Mouse (Mus musculus): ENCODE measurements around the gene Srpk2. TPM values are rescaled to one million over a fixed set of nuclear protein-coding genes. Genes with fewer than 3 reads are reported as not detected.

Srpk2 gene
- polyA plus RNA-seq, 1 experiment from 2014 or later: 101 TPM

DNA sequence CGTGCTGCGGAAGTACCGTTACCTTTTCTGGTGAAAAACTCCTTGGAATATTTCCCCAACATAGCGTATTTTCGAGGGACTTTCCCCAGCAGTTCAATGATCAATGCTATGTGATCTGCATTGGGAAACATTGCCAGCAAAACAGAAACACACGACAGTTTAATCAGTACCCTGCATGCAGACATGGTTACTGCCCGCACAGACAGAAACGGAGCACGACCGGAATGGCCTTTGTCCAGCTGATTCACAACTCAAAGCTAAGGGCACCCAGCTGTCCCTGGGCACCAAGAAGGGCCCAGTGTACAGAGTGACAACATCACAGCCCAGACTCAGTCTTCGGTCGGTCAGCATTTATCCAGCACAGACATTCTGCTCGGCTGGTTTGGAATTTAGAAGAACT is 170.9 kb downstream of the Srpk2 start:
- Histone ChIP-seq H3K4me2 (no peak overlapping the region), H3K9me3 (replicated peaks) (no peaks in the 10 kb centered on the region), H3K4me1 (peaks cover under 1% of the 10 kb centered on the region), H3K4me3 (replicated peaks) (no peak overlapping the region), H3K27me3 (replicated peaks) (no peaks in the 10 kb centered on the region), H3K36me3 (peaks cover 35% of the 10 kb centered on the region), H3K9ac (replicated peaks) (no peak overlapping the region), H3K27ac (replicated peaks) (no peak overlapping the region)
- no peak for ATAC-seq (ENCODE audit: low FRiP score)
- WGBS: 93% methylated on average over 13 of the region's 13 CpGs

DNA sequence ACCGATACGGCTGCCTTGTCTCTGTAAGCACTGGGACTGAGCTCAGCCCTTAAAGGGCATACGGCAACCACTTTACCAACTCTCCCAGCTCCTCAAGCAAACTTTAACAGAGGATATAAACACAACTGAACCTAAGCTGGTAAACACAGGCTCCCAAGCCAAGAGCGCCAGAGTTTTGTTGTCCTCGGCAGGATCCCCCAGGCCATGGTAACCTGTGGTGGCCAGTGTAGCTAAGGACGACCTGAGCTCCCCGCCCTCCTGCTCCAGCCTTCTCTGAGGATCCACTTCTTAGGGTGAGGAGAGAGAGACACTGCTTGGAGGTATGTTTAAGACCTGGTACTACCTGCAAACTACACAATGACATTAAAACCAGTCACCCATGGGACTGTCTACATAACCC is 171.9 kb downstream of the Srpk2 start:
- 91% methylated on average over 7 of the region's 7 CpGs for WGBS
- peaks cover 35% of the 10 kb centered on the region for H3K36me3 ChIP-seq
- H3K4me3 ChIP-seq (replicated peaks): no peak overlapping the region
- no peak overlapping the region for H3K9ac ChIP-seq (replicated peaks)
- no peak for ATAC-seq (ENCODE audit: low FRiP score)
- H3K4me1 ChIP-seq: no peaks in the 10 kb centered on the region
- H3K9me3 ChIP-seq (replicated peaks): no peaks in the 10 kb centered on the region
- H3K27ac ChIP-seq (replicated peaks): no peak overlapping the region
- H3K4me2 ChIP-seq: no peak overlapping the region
- no peaks in the 10 kb centered on the region for H3K27me3 ChIP-seq (replicated peaks)

DNA sequence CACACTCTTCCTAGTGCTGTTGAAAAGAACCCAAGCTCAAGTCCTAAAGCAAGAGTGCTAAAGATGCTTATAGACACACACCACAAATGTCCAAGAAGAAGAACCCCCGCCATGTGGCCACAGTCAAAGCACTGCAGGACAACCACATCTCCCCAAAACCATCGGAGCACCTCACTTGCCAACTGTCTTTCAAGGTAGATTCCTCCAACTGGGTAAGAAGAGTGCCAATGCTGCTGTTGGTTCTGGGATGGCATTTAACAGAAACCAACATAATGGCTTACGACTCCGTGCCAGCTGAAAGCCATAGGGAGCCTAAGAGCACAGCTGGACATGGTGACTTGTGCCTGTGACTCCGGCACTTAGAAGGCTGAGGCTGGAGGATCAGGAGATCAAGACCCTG is 173.0 kb downstream of the Srpk2 start:
- WGBS: 87% methylated on average over 5 of the region's 5 CpGs
- no peak overlapping the region for H3K9ac ChIP-seq (replicated peaks)
- H3K9me3 ChIP-seq (replicated peaks): no peaks in the 10 kb centered on the region
- no peaks in the 10 kb centered on the region for H3K4me1 ChIP-seq
- no peak for ATAC-seq (ENCODE audit: low FRiP score)
- no peak overlapping the region for H3K4me2 ChIP-seq
- H3K27me3 ChIP-seq (replicated peaks): no peaks in the 10 kb centered on the region
- no peak overlapping the region for H3K27ac ChIP-seq (replicated peaks)
- H3K4me3 ChIP-seq (replicated peaks): no peak overlapping the region
- peaks cover 38% of the 10 kb centered on the region for H3K36me3 ChIP-seq

DNA sequence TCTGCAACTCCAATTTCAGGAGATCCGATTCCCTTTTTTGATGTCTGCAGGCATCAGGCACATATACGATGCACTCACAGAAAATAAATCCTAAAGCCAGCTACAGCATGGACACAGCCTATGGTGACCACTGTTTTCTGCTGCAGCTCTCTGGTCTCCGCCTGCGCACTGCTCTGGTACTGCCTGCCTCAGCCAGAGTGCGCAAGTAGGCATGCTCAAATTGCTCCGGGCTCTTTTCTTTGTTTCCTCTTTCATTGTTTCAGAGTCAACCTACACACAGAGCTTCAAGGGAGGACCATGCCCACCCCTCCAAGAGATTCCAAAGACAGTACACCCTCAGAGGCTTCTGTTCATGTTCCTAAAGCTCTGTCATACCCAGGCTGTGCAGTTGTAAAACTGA is 175.8 kb downstream of the Srpk2 start:
- Histone ChIP-seq H3K4me3 (replicated peaks) (no peak overlapping the region), H3K4me2 (no peak overlapping the region), H3K9me3 (replicated peaks) (no peaks in the 10 kb centered on the region), H3K27me3 (replicated peaks) (no peaks in the 10 kb centered on the region), H3K4me1 (no peaks in the 10 kb centered on the region), H3K9ac (replicated peaks) (no peak overlapping the region), H3K36me3 (peaks cover 30% of the 10 kb centered on the region), H3K27ac (replicated peaks) (no peak overlapping the region)
- ATAC-seq (ENCODE audit: low FRiP score): peak; percentile 55; the same call in 1 of the 2 replicates
- WGBS: 68% methylated on average over 6 of the region's 6 CpGs

DNA sequence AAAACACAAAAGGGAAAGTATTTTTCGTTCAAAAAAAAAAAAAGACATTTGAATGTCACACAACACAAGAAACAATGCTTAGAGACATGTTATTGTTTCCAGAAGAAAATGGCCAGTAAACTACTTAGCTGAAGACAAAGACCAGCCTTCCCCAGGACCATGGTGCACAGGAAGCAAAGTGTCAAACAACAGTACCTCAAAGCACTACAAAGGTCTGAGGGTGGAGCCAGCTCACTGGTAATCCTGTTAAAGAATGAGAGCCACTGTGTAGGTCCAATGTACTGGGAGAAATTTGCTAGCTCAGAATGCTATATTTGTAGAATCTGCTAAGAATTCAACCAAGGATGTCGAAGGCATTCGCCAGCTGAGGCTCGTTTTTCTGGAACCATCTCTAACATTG is 177.2 kb downstream of the Srpk2 start:
- Histone ChIP-seq H3K27ac (replicated peaks) (peak overlapping the region; percentile 7; the same call in 1 of the 2 replicates), H3K4me1 (no peaks in the 10 kb centered on the region), H3K27me3 (replicated peaks) (no peaks in the 10 kb centered on the region), H3K4me3 (replicated peaks) (no peak overlapping the region), H3K9me3 (replicated peaks) (no peaks in the 10 kb centered on the region), H3K36me3 (peaks cover 27% of the 10 kb centered on the region), H3K9ac (replicated peaks) (no peak overlapping the region), H3K4me2 (no peak overlapping the region)
- no peak for ATAC-seq (ENCODE audit: low FRiP score)
- WGBS: 81% methylated on average over 4 of the region's 4 CpGs

DNA sequence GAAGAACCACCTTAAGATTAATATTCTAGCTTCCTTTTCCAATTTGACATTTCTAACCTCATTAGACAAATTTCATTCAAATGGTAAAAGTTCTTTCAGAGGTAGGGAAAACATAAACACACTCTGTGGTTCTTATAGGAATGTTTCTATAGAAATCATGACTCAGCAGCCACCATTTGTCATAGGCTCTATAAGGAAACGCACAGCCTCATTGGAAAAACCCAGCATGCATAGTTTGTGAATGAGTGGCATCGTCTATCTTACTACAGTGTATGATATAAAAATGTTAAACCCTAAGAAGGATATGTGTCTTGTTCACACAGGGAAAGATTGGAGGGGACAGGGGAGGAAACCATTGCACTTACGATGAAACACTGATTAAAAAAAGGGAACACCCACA is 178.8 kb downstream of the Srpk2 start:
- Histone ChIP-seq H3K9me3 (replicated peaks) (no peaks in the 10 kb centered on the region), H3K9ac (replicated peaks) (no peak overlapping the region), H3K4me2 (no peak overlapping the region), H3K4me3 (replicated peaks) (no peak overlapping the region), H3K4me1 (no peaks in the 10 kb centered on the region), H3K27ac (replicated peaks) (no peak overlapping the region), H3K27me3 (replicated peaks) (no peaks in the 10 kb centered on the region), H3K36me3 (peaks cover 42% of the 10 kb centered on the region)
- ATAC-seq (ENCODE audit: low FRiP score): no peak
- WGBS: 76% methylated on average over 3 of the region's 3 CpGs

DNA sequence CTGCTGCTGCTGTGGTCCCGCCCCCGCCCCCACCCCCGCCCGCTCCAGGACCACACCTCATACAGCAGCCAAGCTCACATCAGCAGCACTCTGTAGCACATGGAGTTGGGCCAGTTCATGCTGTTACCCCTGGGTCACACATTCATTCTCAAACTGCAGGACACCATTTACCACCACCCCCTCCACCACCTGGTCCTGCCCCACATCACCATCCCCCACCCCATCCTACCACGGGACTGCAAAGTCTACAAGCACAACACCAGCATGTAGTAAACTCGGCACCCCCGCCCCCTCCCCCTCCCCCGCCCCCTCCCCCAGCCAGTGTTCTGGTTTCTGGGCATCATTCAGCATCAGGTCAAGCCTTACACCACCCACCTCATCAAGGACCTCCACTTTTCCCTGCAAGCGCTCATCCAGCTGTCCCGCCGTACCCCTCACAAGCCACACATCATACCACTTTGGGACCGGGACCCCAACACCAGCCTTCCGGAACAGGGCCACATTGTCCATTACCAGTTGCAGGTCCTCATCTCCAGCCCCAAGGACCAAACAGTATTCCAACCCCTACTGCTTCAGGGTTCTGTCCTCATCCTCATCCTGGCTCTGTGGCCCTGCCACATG is 182.0 kb downstream of the Srpk2 start:
- 72% methylated on average over 11 of the region's 13 CpGs for WGBS

DNA sequence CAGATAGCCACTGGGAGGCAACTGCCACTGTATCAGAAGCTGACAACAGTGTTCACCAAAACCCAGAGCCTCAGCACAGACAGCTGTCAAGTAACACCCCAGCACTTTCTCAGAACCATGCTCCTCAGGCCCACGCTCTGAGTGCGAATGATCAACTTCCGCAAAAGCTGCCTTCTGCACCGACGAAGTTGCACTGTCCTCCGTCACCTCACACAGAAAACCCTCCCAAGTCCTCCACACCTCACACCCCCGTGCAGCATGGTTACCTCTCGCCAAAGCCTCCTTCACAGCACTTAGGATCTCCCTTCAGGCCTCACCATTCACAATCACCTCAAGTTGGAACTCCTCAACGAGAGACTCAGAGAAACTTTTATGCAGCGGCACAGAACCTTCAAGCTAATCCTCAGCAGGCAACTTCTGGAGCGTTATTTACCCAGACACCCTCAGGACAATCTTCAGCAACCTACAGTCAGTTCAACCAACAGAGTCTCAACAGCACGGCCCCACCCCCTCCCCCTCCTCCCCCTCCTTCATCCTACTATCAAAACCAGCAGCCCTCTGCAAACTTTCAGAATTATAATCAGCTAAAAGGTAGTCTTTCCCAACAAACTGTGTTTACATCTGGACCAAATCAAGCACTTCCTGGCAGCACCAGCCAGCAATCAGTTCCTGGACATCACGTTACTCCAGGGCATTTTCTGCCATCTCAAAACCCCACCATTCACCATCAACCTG is 182.7 kb downstream of the Srpk2 start:
- H3K9ac ChIP-seq (replicated peaks): no peak overlapping the region
- H3K36me3 ChIP-seq: peaks cover 67% of the 10 kb centered on the region
- H3K9me3 ChIP-seq (replicated peaks): no peaks in the 10 kb centered on the region
- ATAC-seq (ENCODE audit: low FRiP score): no peak
- no peak overlapping the region for H3K4me2 ChIP-seq
- whole genome bisulfite sequencing: 81% methylated on average over 13 of the region's 13 CpGs
- H3K4me1 ChIP-seq: no peaks in the 10 kb centered on the region
- H3K4me3 ChIP-seq (replicated peaks): no peak overlapping the region
- H3K27ac ChIP-seq (replicated peaks): no peak overlapping the region
- H3K27me3 ChIP-seq (replicated peaks): no peaks in the 10 kb centered on the region

More for the DNA sequence above, 182.0 kb downstream of the Srpk2 start:
- peak; percentile 36; the same call in 1 of the 2 replicates for ATAC-seq (ENCODE audit: low FRiP score)
- Histone ChIP-seq H3K9ac (replicated peaks) (no peak overlapping the region), H3K4me3 (replicated peaks) (no peak overlapping the region), H3K27me3 (replicated peaks) (no peaks in the 10 kb centered on the region), H3K4me2 (no peak overlapping the region), H3K9me3 (replicated peaks) (no peaks in the 10 kb centered on the region), H3K36me3 (peaks cover 62% of the 10 kb centered on the region), H3K4me1 (no peaks in the 10 kb centered on the region), H3K27ac (replicated peaks) (no peak overlapping the region)

DNA sequence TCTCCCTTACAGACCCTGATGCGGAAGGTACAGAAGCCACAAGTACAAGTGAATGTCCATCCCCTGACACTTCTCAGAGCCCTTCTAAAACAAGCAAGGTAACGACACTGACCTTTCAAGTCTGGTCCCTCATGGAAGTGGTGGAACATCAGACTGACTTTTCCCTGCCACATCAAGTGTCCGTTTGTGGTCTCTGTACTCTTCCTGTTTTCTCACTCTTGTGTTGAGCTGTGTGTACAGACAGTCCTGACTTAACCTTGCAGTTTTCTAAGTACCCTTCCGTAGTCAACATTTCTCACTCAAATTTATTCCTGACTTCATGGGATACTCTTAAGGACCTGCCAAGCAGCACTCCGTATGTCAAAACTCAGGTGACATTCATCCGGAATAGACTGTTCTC is 183.7 kb downstream of the Srpk2 start:
- WGBS: 93% methylated on average over 6 of the region's 6 CpGs
- no peak overlapping the region for H3K4me3 ChIP-seq (replicated peaks)
- H3K9me3 ChIP-seq (replicated peaks): no peaks in the 10 kb centered on the region
- H3K9ac ChIP-seq (replicated peaks): no peak overlapping the region
- H3K4me2 ChIP-seq: no peak overlapping the region
- H3K4me1 ChIP-seq: no peaks in the 10 kb centered on the region
- ATAC-seq (ENCODE audit: low FRiP score): no peak
- H3K36me3 ChIP-seq: peaks cover 69% of the 10 kb centered on the region
- H3K27me3 ChIP-seq (replicated peaks): no peaks in the 10 kb centered on the region
- 0 out of 2 replicates have a peak overlapping the region, but pooled peaks have one; percentile 2 for H3K27ac ChIP-seq (replicated peaks)

DNA sequence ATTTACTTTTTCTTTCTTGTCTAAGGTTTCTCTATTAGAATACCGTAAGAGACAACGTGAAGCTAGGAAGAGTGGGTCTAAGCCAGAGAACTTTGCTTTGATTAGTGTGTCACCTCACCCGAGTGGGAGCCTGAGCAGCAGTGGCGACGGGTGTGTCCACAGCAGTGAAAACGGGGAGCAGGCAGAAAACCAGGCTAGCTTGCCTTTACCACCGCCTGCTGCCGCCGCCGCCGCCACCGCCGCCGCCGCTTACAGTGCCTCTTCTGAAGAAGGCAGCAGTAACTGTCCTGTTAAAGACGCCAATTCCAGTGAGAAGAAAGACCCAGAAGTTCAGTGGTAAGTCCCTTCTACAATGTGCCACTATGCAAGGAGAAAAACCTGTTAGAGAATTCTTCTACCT is 185.2 kb downstream of the Srpk2 start:
- ATAC-seq (ENCODE audit: low FRiP score): no peak
- H3K9ac ChIP-seq (replicated peaks): no peak overlapping the region
- no peaks in the 10 kb centered on the region for H3K4me1 ChIP-seq
- H3K4me3 ChIP-seq (replicated peaks): no peak overlapping the region
- WGBS: 94% methylated on average over 16 of the region's 16 CpGs
- no peaks in the 10 kb centered on the region for H3K9me3 ChIP-seq (replicated peaks)
- no peak overlapping the region for H3K4me2 ChIP-seq
- peaks cover 74% of the 10 kb centered on the region for H3K36me3 ChIP-seq
- peak overlapping the region; percentile 11; the same call in 1 of the 2 replicates for H3K27ac ChIP-seq (replicated peaks)
- no peaks in the 10 kb centered on the region for H3K27me3 ChIP-seq (replicated peaks)

DNA sequence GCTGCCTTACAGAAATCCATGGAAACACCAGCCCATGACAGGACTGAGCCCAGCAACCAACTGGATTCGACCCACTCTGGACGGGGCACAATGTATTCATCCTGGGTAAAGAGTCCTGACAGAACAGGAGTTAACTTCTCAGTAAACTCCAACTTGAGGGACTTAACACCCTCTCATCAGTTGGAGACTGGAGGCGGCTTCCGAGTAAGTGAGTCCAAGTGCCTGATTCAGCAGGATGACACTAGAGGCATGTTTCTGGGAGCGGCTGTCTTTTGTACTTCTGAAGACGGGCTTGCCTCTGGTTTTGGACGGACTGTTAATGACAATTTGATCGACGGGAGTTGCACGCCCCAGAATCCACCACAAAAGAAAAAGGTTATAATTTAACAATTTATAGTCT is 186.5 kb downstream of the Srpk2 start:
- no peaks in the 10 kb centered on the region for H3K27me3 ChIP-seq (replicated peaks)
- no peaks in the 10 kb centered on the region for H3K4me1 ChIP-seq
- no peaks in the 10 kb centered on the region for H3K9me3 ChIP-seq (replicated peaks)
- H3K27ac ChIP-seq (replicated peaks): no peak overlapping the region
- 83% methylated on average over 10 of the region's 10 CpGs for WGBS
- no peak overlapping the region for H3K4me3 ChIP-seq (replicated peaks)
- H3K9ac ChIP-seq (replicated peaks): no peak overlapping the region
- ATAC-seq (ENCODE audit: low FRiP score): no peak
- no peak overlapping the region for H3K4me2 ChIP-seq
- H3K36me3 ChIP-seq: peaks cover 79% of the 10 kb centered on the region

DNA sequence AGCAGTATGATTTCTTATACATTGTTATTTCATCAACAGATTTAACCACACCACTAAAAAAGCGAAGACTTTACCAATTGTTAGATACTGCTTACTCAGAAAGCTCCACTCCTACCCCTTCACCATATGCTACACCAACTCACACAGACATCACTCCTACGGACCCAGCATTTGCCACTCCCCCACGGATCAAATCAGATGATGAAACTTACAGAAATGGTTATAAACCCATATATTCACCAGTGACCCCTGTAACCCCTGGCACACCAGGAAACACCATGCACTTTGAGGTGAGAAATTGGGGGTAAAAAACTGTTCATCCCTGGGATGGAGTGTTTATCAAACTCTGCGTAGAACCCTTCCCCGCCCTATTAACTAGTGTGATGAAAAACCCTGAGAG is 187.5 kb downstream of the Srpk2 start:
- H3K4me3 ChIP-seq (replicated peaks): no peak overlapping the region
- ATAC-seq (ENCODE audit: low FRiP score): no peak

More for the DNA sequence above, 187.5 kb downstream of the Srpk2 start:
- H3K36me3 ChIP-seq: peaks cover 79% of the 10 kb centered on the region
- no peak overlapping the region for H3K9ac ChIP-seq (replicated peaks)
- H3K27ac ChIP-seq (replicated peaks): no peak overlapping the region
- H3K27me3 ChIP-seq (replicated peaks): no peaks in the 10 kb centered on the region
- no peak overlapping the region for H3K4me2 ChIP-seq
- no peaks in the 10 kb centered on the region for H3K9me3 ChIP-seq (replicated peaks)
- WGBS: 94% methylated on average over 5 of the region's 5 CpGs
- H3K4me1 ChIP-seq: no peaks in the 10 kb centered on the region

Data from neural tube, embryonic 15.5 days (tissue).